Mouse (Mus musculus) adrenal gland, postnatal 36 days (tissue): ENCODE measurements around the gene Olfr1079. TPM values are rescaled to one million over a fixed set of nuclear protein-coding genes. Genes with fewer than 3 reads are reported as not detected.
"Not testable (repeated sequence)": the region's sequence is repeated elsewhere in the genome, so short reads cannot be mapped to it uniquely, and the experiment has no call there.

Experiments used
- DNase-seq, 2 experiments: peaks; one replicate each; pipeline ENCODE4 v3.0.0; 2021; ENCODE audit warnings: mixed read lengths in 1 of 2
- long read RNA-seq, 2 experiments: library from polyadenylated mRNA; stranded (forward); transcript quantifications; one replicate each; pipeline ENCODE4 v2.0.0; 2021; ENCODE audit warnings: borderline sequencing depth in 2 of 2
- total RNA-seq, 2 experiments: library from RNA; stranded (reverse); gene quantifications; 2 replicates each; pipeline ENCODE4 v1.2.3; 2021

The Olfr1079 gene
- not detected for total RNA-seq
- long read RNA-seq, experiment 1, result 0 reads
- long read RNA-seq, experiment 2, result 0 reads

DNA sequence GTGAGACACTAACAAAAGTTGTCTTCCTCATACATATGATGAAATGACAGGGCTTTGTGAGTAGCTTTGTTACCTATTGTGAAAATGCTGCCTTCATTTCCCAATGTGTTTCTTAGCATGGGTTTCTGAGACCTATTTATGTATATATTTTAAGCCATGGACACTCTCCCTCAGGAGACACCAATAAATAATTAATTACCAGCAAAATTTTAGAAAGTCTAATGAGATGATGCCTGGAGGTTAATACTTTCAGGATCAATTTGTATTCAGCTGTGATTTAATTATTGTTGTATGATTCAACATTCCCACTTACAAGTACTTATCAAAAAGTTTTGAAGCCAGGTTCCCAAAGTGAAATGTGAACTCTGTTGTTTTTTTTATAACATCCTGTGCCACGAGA lies at the start of gene Olfr1079:
TSS of gene Olfr1079 (minus strand) at position 101 of the 400 bp plus-strand sequence.
- no peak for DNase-seq

GRCm38 (mm10) chr2:86558135-86558534 lies 15.9 kb upstream of the Olfr1079 start, which contains the start of gene Olfr1080:
Olfr1080 (minus strand) TSS chr2:86558235.
- not testable (repeated sequence) for DNase-seq

DNA sequence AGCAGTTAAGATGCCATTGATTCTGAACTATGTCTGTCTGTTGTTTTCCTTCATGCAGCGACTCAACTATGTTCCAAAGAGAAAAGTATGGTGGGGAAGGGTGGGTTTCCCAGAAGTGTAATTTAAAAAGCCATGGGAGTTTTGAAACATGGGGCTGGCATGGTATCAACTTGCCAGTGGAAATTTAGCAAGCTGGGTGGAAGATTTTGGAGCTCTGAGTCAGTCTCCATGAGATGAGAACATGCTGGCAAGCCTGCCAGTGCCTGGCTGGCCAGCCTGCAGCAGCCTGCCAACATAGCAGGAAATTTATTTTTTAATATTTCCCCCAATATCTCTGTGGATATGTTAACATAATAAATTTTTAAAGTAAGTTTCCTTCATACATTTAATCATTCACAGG lies 11.3 kb downstream of the Olfr1079 start:
- no peak for DNase-seq

DNA sequence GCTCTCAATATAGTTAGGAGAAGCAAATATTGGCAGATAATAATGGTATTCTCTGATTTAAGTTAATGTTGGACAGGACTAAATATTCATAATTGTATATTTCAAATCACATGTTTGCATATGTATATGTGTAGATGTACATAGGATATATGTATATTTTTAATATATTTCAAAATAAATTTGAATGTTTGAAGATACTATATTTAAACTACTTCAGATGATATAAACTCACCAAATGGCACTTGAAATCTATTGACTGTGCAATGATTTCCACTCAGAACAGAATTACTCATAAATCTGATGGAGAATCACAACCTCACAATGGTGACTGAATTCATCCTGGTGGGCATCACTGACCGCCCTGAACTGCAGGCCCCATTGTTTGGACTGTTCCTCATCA lies 34.1 kb downstream of the Olfr1079 start, which contains the start of gene Olfr1076:
TSS of gene Olfr1076 (plus strand) at position 301 of the 400 bp plus-strand sequence.
- DNase-seq, result no peak

DNA sequence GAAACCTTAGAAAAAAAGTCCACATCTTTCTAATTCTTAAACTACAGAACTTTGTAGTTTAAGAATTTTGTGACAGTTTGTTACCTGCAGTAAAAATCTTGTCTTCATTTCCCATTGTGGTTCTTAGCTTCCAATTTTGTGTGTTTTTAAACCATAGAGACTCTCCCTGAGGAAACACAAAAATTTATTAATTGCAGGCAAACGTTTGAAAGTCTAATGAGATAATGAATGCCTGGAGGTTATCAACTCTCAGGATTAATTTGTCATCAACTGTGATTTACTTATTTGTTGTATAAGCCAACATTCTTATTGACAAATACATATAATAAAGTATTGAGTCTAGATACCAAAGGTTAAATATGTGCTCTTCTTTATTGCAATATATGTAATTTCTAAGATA lies 55.0 kb downstream of the Olfr1079 start, which contains the start of gene Olfr228:
TSS of gene Olfr228 (minus strand) at position 101 of the 400 bp plus-strand sequence.
- no peak for DNase-seq

Other genes starting within 250 kb of the Olfr1079 start
- not detected for gene Olfr1053, start 227.2 kb downstream of the Olfr1079 start, total RNA-seq
- gene Olfr1054, start 207.0 kb downstream of the Olfr1079 start, total RNA-seq, result not detected
- not detected for gene Olfr1055, start 192.2 kb downstream of the Olfr1079 start, total RNA-seq
- not detected for gene Olfr1056, start 180.0 kb downstream of the Olfr1079 start, total RNA-seq
- not detected for gene Olfr1057, start 164.1 kb downstream of the Olfr1079 start, total RNA-seq
- gene Olfr1058, start 153.9 kb downstream of the Olfr1079 start, total RNA-seq, result not detected
- not detected for gene Olfr1061, start 128.4 kb downstream of the Olfr1079 start, total RNA-seq
- not detected for gene Olfr1062, start 115.7 kb downstream of the Olfr1079 start, total RNA-seq
- not detected for gene Olfr1065, start 91.9 kb downstream of the Olfr1079 start, total RNA-seq
- not detected for gene Olfr1066, start 86.2 kb downstream of the Olfr1079 start, total RNA-seq
- not detected for gene Olfr228, start 55.1 kb downstream of the Olfr1079 start, total RNA-seq
- not detected for gene Olfr1076, start 34.0 kb downstream of the Olfr1079 start, total RNA-seq
- not detected for gene Olfr1080, start 15.8 kb upstream of the Olfr1079 start, total RNA-seq
- not detected for gene Olfr1082, start 56.5 kb upstream of the Olfr1079 start, total RNA-seq
- not detected for gene Olfr1084, start 97.2 kb upstream of the Olfr1079 start, total RNA-seq
- not detected for gene Olfr1085, start 119.5 kb upstream of the Olfr1079 start, total RNA-seq
- not detected for gene Olfr1086, start 137.6 kb upstream of the Olfr1079 start, total RNA-seq
- not detected for gene Olfr1087, start 155.9 kb upstream of the Olfr1079 start, total RNA-seq
- gene Olfr1089, start 191.2 kb upstream of the Olfr1079 start, total RNA-seq, result not detected
- gene Olfr1090, start 216.5 kb upstream of the Olfr1079 start, total RNA-seq, result not detected
- not detected for gene Olfr1093, start 240.0 kb upstream of the Olfr1079 start, total RNA-seq